Mouse (Mus musculus) v-Abl transformed pro-B cells (cell line): ENCODE data around the gene Hrct1.

Experiments used
- in situ Hi-C, 2 experiments: fragments of 400-800 bp; cut with MboI; formaldehyde crosslinking; loops; one replicate each; pipeline ENCODE4 v1.15.1; 2025; ENCODE audit not compliant: unreplicated experiment in 2 of 2

Hrct1 gene

DNA sequence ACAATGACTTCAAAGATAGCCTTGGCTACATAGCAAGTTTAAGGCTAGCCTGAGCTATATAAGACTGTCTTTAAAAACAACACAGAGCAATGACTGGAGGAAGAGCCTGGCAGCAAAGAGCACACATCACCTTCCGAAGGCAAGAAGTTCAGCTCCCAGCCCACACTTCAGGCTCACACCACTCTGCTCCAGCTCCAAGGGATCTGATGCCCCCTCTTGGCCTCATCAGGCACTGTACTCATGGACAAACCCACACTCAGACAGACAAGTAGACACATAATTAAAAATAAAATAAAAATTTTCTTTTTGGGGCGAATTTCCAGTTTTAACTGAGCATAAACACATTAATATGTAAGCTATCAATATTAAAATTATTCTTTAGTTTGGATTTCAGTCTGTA is 34.3 kb downstream of the Hrct1 start:
- in situ Hi-C loops = no loop called here

DNA sequence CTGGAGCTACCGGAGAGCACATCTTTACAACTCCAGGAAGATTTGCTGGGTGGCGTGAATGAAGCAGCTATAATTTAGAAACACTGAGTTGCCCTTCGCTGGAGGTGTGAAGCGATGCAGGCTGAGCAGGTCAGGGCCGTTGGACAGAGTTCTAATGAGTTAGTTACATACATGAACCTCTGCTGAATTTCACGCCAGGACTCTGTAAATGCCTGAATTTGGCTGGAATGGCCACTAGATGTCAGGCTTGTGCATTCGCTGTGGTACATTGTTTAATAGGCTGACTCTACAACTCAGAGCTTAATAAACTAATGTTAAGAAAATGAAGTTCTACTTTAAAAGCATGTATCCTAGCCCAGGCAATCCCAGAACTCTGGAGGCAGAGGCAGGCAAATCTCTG is 36.4 kb downstream of the Hrct1 start:
- in situ Hi-C loops = no loop called here

DNA sequence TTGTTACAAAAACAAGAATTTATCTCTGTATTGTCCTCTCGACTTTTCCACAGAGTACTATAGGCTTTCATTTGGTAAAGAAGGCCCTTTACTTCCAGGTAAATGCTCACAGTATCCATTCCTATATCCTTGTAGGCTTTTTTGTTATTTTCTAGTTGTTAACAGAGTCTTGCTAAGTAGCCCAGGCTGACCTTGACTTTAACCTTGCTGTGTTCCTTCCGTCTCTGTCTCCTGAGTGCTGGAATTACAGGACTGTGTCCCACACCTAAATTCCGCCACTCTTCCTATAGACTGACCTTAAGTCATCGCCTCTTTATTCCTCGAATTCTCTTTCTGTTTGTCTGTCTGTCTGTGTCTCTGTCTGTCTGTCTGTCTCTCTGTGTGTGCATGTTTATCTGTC is 41.4 kb downstream of the Hrct1 start:
- in situ Hi-C loops = no loop called here

DNA sequence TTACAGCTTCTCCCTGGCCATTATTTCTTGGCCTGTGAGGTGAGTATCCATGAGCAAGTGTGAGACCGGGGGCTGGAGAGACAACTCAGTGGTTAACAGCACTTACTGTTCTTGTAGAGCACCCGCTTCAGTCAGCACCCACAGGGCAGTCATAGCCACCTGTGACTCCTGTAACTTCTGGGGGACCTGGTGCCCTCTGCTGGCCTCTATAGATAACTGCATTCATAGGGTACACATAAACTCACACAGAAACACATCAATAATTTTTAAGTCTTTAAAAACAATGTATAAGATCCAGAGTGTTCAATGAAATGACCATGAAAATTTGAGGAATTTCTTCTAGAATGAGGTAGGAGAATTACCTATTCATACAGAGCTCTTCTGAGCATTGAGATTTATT is 42.4 kb downstream of the Hrct1 start:
- in situ Hi-C loops = no loop called here

DNA sequence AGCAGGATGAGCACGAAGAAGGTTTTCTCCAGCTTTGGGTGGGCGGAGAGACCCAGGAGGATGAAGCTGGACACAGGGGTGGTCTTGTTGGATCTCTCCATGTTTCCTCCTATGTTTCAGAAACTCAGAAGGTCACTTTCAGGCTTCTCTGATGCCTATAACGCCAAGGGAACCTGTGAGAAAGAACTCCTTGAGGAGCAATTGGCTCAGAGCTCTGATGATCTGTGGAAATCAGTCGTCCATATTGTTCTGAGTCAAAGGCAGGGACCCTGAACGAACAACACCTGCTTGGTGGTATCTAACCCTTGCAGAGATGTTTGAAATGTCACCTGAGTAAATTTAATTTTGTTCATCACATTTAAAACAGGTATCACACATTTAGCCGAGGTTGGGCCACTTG is 43.9 kb downstream of the Hrct1 start, which contains the start of gene Olfr159:
Olfr159 (minus strand) TSS at position 101 of the 400 bp plus-strand sequence.
- in situ Hi-C loops = no loop called here

DNA sequence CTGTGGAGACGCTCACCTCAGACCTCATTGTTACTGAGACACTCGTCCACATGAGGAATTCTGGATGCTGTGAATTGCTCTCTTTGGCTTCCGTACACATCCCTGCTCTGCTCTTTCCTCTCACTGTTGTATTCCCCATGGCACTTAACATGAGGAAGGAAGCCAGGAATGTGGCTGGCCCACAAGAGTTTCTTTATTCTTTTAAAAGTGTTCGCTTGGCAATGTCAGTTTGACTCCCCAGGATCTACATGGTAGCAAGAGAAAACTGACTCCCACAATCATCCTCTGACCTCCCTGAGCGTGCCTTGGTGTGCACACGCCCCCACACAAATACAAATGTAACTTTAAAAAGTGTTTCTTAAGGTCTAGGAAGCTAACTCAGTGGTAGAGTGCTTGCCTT is 44.6 kb downstream of the Hrct1 start:
- in situ Hi-C loops = no loop called here

GRCm38 (mm10) chr4:43772304-43772703 is 45.3 kb downstream of the Hrct1 start:
- in situ Hi-C loops = no loop called here
